Mouse (Mus musculus) olfactory bulb, adult 2 months (tissue): ENCODE results near the gene Apol7e.
"Not testable (repeated sequence)": the region's sequence is repeated elsewhere in the genome, so short reads cannot be mapped to it uniquely, and the experiment has no call there.

ENCODE experiments used
- CTCF ChIP-seq: fragments of 200-500 bp; IDR thresholded peaks from 2 replicates; pipeline ENCODE4 v1.5.1; 2012; ENCODE audit warnings: low read depth, mild to moderate bottlenecking, low read length, moderate library complexity; ENCODE audit not compliant: insufficient read depth
- POLR2A ChIP-seq: fragments of 200-500 bp; IDR thresholded peaks from 2 replicates; pipeline ENCODE4 v1.6.1; 2012; ENCODE audit warnings: mild to moderate bottlenecking, low read depth, low read length, moderate library complexity; ENCODE audit not compliant: insufficient read depth

DNA sequence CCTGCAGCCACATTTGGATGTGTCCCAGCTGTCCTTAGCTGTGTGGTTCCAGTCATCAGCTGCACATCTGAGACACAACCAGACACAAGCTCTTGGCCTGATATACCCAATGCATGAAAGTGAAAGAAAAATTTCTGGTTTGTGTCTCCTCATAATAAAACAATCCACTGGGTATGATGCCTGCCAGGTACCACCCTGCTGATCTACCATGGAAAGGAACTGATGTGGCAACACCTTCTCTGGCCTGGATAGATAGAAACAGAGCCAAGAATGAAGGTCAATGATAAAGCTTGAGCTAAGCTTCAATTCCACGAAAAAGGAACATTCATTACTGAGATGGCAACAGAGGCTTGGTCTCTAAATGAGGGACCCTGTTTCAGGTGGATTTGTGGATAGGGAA lies 38.9 kb upstream of the Apol7e start:
- not testable (repeated sequence) for TF ChIP-seq CTCF, POLR2A
